Mouse (Mus musculus) G1E (cell line): ENCODE data around the gene C2cd3. TPM values are rescaled to one million over a fixed set of nuclear protein-coding genes. Genes with fewer than 3 reads are reported as not detected.

Experiments
- ATAC-seq: 2 replicates; pipeline ENCODE4 v1.8.0; 2016; ENCODE audit warnings: mild to moderate bottlenecking; ENCODE audit not compliant: insufficient number of reproducible peaks, poor library complexity, low FRiP score, severe bottlenecking; ENCODE audit errors: extremely low read depth
- DNase-seq: peaks from one replicate; pipeline ENCODE4 v3.0.0; 2012; ENCODE audit warnings: low spot score
- H3K27me3 ChIP-seq: 2 replicates; pipeline ENCODE4 v1.6.1; 2012; ENCODE audit warnings: mild to moderate bottlenecking, low read length, inconsistent platforms; ENCODE audit not compliant: insufficient read depth
- H3K36me3 ChIP-seq: replicated peaks from 2 replicates; pipeline ENCODE3; 2012; ENCODE audit warnings: mild to moderate bottlenecking, inconsistent platforms
- H3K4me1 ChIP-seq: 2 replicates; pipeline ENCODE4 v1.6.1; 2012; ENCODE audit warnings: low read depth, low read length, inconsistent platforms, mixed read lengths; ENCODE audit not compliant: insufficient read depth
- H3K4me3 ChIP-seq: 2 replicates; pipeline ENCODE4 v1.5.1; 2012; ENCODE audit warnings: low read depth, mild to moderate bottlenecking, inconsistent platforms, low read length, moderate library complexity, mixed read lengths
- H3K9me3 ChIP-seq: replicated peaks from 2 replicates; pipeline ENCODE4 v1.6.1; 2012; ENCODE audit warnings: inconsistent platforms
- CTCF ChIP-seq: IDR thresholded peaks from 2 replicates; pipeline ENCODE4 v1.5.1; 2012; ENCODE audit warnings: low read depth, low read length, inconsistent platforms, mixed read lengths
- GATA1 ChIP-seq: IDR thresholded peaks from 2 replicates; pipeline ENCODE4 v1.6.1; 2012; ENCODE audit warnings: borderline replicate concordance, low read length, inconsistent platforms, mixed read lengths
- GATA2 ChIP-seq: IDR thresholded peaks from 2 replicates; pipeline ENCODE4 v1.6.1; 2012; ENCODE audit warnings: low read depth, low read length, inconsistent platforms, borderline replicate concordance
- POLR2AphosphoS5 ChIP-seq: IDR thresholded peaks from 2 replicates; pipeline ENCODE4 v1.6.1; 2012; ENCODE audit warnings: low read depth, low read length, inconsistent platforms; ENCODE audit not compliant: insufficient replicate concordance
- TAL1 ChIP-seq: conservative IDR thresholded peaks from 2 replicates; pipeline ENCODE4 v1.6.1; 2012; ENCODE audit warnings: low read depth, low read length, inconsistent platforms, mixed read lengths
- polyA plus RNA-seq: library from polyadenylated mRNA; stranded (reverse); fragments of >175 nt; gene quantifications from 2 replicates; pipeline ENCODE4 v1.2.3, GENCODE M21; 2012
- total RNA-seq, 2 experiments: library from RNA; stranded (forward) in 1 of 2; stranded (reverse) in 1 of 2; fragments of 200-1000 nt in 1 of 2; fragments of >200 nt in 1 of 2; fragmentation: Nextera tagmentation in 1 of 2; gene quantifications; 2 replicates each; pipeline ENCODE4 v1.2.3; 2014 to 2017

The C2cd3 gene
- total and polyA plus RNA-seq, 3 experiments = 22.6 to 76.2 (median 27.7) TPM

GRCm38 (mm10) chr7:100448985-100449384 is 77.0 kb downstream of the C2cd3 start:
- no peak for TF ChIP-seq TAL1
- no peak for TF ChIP-seq GATA1
- TF ChIP-seq POLR2AphosphoS5 = no peak
- no peak for TF ChIP-seq GATA2
- Histone ChIP-seq H3K9me3 (no peaks in the 10 kb centered on the region), H3K4me3 (no peak overlapping the region), H3K27me3 (no peaks in the 10 kb centered on the region), H3K36me3 (peaks cover 87% of the 10 kb centered on the region), H3K4me1 (no peaks in the 10 kb centered on the region)
- DNase-seq = no peak
- no peak for ATAC-seq

- ATAC-seq (peak; percentile 82), DNase-seq (peak; percentile 68)
- peaks cover 49% of the 10 kb centered on the region for H3K4me1 ChIP-seq
- H3K27me3 ChIP-seq = no peaks in the 10 kb centered on the region
- H3K36me3 ChIP-seq = peaks cover 94% of the 10 kb centered on the region
- H3K9me3 ChIP-seq = no peaks in the 10 kb centered on the region
- no peak for TF ChIP-seq GATA2
- TF ChIP-seq TAL1 = 0 out of 2 replicates have a peak, but pooled peaks have one; percentile 13
- H3K4me3 ChIP-seq = no peak overlapping the region
Observed at GRCm38 (mm10) chr7:100458153-100458552, 86.1 kb downstream of the C2cd3 start.

GRCm38 (mm10) chr7:100459862-100460261 is 87.8 kb downstream of the C2cd3 start:
- Histone ChIP-seq H3K27me3 (no peaks in the 10 kb centered on the region), H3K4me1 (peaks cover 66% of the 10 kb centered on the region), H3K4me3 (no peak overlapping the region), H3K9me3 (no peaks in the 10 kb centered on the region), H3K36me3 (peaks cover 94% of the 10 kb centered on the region)
- TF ChIP-seq TAL1 (no peak), GATA1 (no peak), GATA2 (no peak), POLR2AphosphoS5 (no peak), CTCF (no peak)
- ATAC-seq = no peak
- no peak for DNase-seq

GRCm38 (mm10) chr7:100461621-100462151 is 89.7 kb downstream of the C2cd3 start:
- Histone ChIP-seq H3K36me3 (peaks cover 85% of the 10 kb centered on the region), H3K27me3 (no peaks in the 10 kb centered on the region), H3K4me1 (peaks cover 84% of the 10 kb centered on the region), H3K9me3 (no peaks in the 10 kb centered on the region), H3K4me3 (no peak overlapping the region)
- DNase-seq (no peak), ATAC-seq (no peak)
- TF ChIP-seq POLR2AphosphoS5 (no peak), GATA2 (no peak), GATA1 (no peak), TAL1 (no peak), CTCF (no peak)

GRCm38 (mm10) chr7:100463194-100463593 is 91.2 kb downstream of the C2cd3 start:
- DNase-seq = peak; percentile 63
- peaks cover 85% of the 10 kb centered on the region for H3K4me1 ChIP-seq
- no peaks in the 10 kb centered on the region for H3K27me3 ChIP-seq
- no peak for ATAC-seq
- H3K4me3 ChIP-seq = no peak overlapping the region; the same call in 1 of the 2 replicates
- H3K9me3 ChIP-seq = no peaks in the 10 kb centered on the region
- H3K36me3 ChIP-seq = peaks cover 72% of the 10 kb centered on the region
- TF ChIP-seq GATA2 (no peak), TAL1 (peak; percentile 55), GATA1 (no peak), POLR2AphosphoS5 (no peak)

- ATAC-seq = no peak
- no peaks in the 10 kb centered on the region for H3K9me3 ChIP-seq
- H3K4me3 ChIP-seq = no peak overlapping the region
- peaks cover 74% of the 10 kb centered on the region for H3K36me3 ChIP-seq
- TF ChIP-seq GATA2 (no peak), POLR2AphosphoS5 (no peak), TAL1 (no peak), CTCF (no peak), GATA1 (no peak)
- no peaks in the 10 kb centered on the region for H3K27me3 ChIP-seq
- H3K4me1 ChIP-seq = peaks cover 85% of the 10 kb centered on the region
- DNase-seq = no peak
Observed at GRCm38 (mm10) chr7:100463757-100464156, 91.7 kb downstream of the C2cd3 start.

GRCm38 (mm10) chr7:100464248-100464647 is 92.2 kb downstream of the C2cd3 start:
- H3K36me3 ChIP-seq = peaks cover 75% of the 10 kb centered on the region
- H3K9me3 ChIP-seq = no peaks in the 10 kb centered on the region
- no peaks in the 10 kb centered on the region for H3K27me3 ChIP-seq
- no peak for DNase-seq
- TF ChIP-seq GATA1 = no peak
- TF ChIP-seq POLR2AphosphoS5 = no peak
- no peak for TF ChIP-seq TAL1
- TF ChIP-seq CTCF = no peak
- no peak for TF ChIP-seq GATA2
- H3K4me3 ChIP-seq = no peak overlapping the region; the same call in 1 of the 2 replicates
- no peak for ATAC-seq
- peaks cover 86% of the 10 kb centered on the region for H3K4me1 ChIP-seq
